ENCODE assay signal across 17 mouse cellular contexts in genomic region chr2:29051932-29052331, GRCm38 (mm10). TPM values are rescaled to one million over a fixed set of nuclear protein-coding genes. Genes with fewer than 3 reads are reported as not detected.
"Had no signal": no experiment of that assay in that cellular context is flagged by ENCODE, and none has a peak within 500 bp of the region (broad histone marks: within the 10 kb centered on the region; RNA-seq: fewer than 3 reads in every experiment).

No protein-coding gene starts in this region.

- DNase-seq: kidney, adult 2 months; kidney, postnatal 14 days; lung, adult 2 months; lung, postnatal 14 days; spleen, adult 18-20 months; thymus, postnatal 14 days had no signal

- H3K36me3 ChIP-seq: intestine, embryonic 15.5 days; kidney, embryonic 15.5 days; limb, embryonic 13.5 days; liver, embryonic 15.5 days; neural tube, embryonic 12.5 days had no signal

- H3K27ac ChIP-seq: intestine, embryonic 15.5 days; kidney, embryonic 15.5 days; limb, embryonic 13.5 days; liver, embryonic 15.5 days; neural tube, embryonic 12.5 days had no signal

- H3K9ac ChIP-seq: intestine, embryonic 15.5 days; kidney, embryonic 15.5 days; limb, embryonic 13.5 days; liver, embryonic 15.5 days; neural tube, embryonic 12.5 days had no signal

- H3K4me3 ChIP-seq: intestine, embryonic 15.5 days; kidney, embryonic 15.5 days; limb, embryonic 13.5 days; liver, embryonic 15.5 days; megakaryocyte, embryonic 14.5 days; neural tube, embryonic 12.5 days had no signal

- H3K27me3 ChIP-seq: intestine, embryonic 15.5 days had no signal

- ATAC-seq: intestine, embryonic 15.5 days; midbrain, embryonic 16.5 days had no signal

- H3K9me3 ChIP-seq: intestine, embryonic 15.5 days; kidney, embryonic 15.5 days; limb, embryonic 13.5 days; liver, embryonic 15.5 days; megakaryocyte, embryonic 14.5 days; neural tube, embryonic 12.5 days had no signal

- H3K4me2 ChIP-seq: intestine, embryonic 15.5 days; kidney, embryonic 15.5 days; limb, embryonic 13.5 days; liver, embryonic 11.5 days; liver, embryonic 15.5 days; midbrain, embryonic 11.5 days; neural tube, embryonic 12.5 days had no signal

RNA-seq across cellular contexts. Expression of gene Cfap77, which starts 2.9 kb away (rescaled TPM):
- total RNA-seq: neutrophil, adult 5-6 weeks had no signal
- polyA plus RNA-seq: liver, embryonic 15.5 days; macrophage had no signal
